19 mouse cellular contexts compared by ENCODE assay signal in the genomic region with DNA sequence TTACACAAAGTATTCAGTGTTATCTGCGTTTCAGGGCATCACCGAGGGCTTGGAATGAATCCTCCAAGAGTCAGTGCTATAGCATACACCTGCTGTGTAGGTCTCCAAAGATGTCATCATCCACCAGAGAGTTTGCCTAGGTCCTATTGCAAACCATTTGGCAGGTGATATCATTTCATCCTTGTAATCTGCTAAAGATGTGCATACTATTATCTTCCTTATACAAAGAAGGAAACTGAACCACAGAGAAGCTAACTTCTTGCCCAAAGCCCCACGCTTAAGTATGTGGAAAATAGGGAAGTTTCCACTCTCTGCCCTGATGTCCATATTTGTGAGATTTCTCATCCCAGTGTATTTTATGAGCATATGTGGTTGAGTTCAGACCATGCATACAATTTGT. TPM values are rescaled to one million over a fixed set of nuclear protein-coding genes. Genes with fewer than 3 reads are reported as not detected.
"Had no signal": no experiment of that assay in that cellular context is flagged by ENCODE, and none has a peak within 500 bp of the region (broad histone marks: within the 10 kb centered on the region; RNA-seq: fewer than 3 reads in every experiment).

No protein-coding gene starts in this region.

- H3K9me3 ChIP-seq: megakaryocyte, embryonic 14.5 days; midbrain, embryonic 12.5 days; neural tube, embryonic 13.5 days; neural tube, embryonic 15.5 days; stomach, embryonic 15.5 days had no signal

- H3K4me3 ChIP-seq: megakaryocyte, embryonic 14.5 days; midbrain, embryonic 12.5 days; myocyte; neural tube, embryonic 13.5 days; neural tube, embryonic 15.5 days; stomach, embryonic 15.5 days had no signal

- DNase-seq: lung, adult 18-20 months; lung, embryonic 14.5 days; lung, postnatal 10 days; lung, postnatal 4 days; midbrain, embryonic 14.5 days; right cerebral cortex, postnatal 14 days; thymus, adult 2 months; thymus, postnatal 25 days had no signal

- H3K27me3 ChIP-seq: midbrain, embryonic 12.5 days; neural tube, embryonic 13.5 days; neural tube, embryonic 15.5 days; stomach, embryonic 15.5 days had no signal

- H3K36me3 ChIP-seq: midbrain, embryonic 12.5 days; neural tube, embryonic 13.5 days; neural tube, embryonic 15.5 days; stomach, embryonic 15.5 days had no signal

- H3K9ac ChIP-seq: lung, embryonic 14.5 days; midbrain, embryonic 12.5 days; neural tube, embryonic 13.5 days; neural tube, embryonic 15.5 days; stomach, embryonic 15.5 days had no signal

- ATAC-seq: midbrain, embryonic 16.5 days had no signal

- H3K27ac ChIP-seq: midbrain, embryonic 12.5 days; neural tube, embryonic 13.5 days; neural tube, embryonic 15.5 days; stomach, embryonic 15.5 days; stomach, postnatal 0 days had no signal

- H3K4me1 ChIP-seq: midbrain, embryonic 12.5 days; neural tube, embryonic 13.5 days; neural tube, embryonic 15.5 days had no signal

RNA-seq across cellular contexts. Expression of gene Bco1, which starts 30.8 kb away (rescaled TPM):
- polyA plus RNA-seq: midbrain, embryonic 14.5 days had no signal

RNA-seq across cellular contexts. Expression of gene Pkd1l2, which starts 44.2 kb away (rescaled TPM):
- polyA plus RNA-seq: liver, embryonic 16.5 days; lung, embryonic 14.5 days; lung, embryonic 16.5 days; midbrain, embryonic 12.5 days; midbrain, embryonic 16.5 days; neural tube, embryonic 11.5 days; neural tube, embryonic 13.5 days; stomach, postnatal 0 days had no signal
